Mouse (Mus musculus) urinary bladder, postnatal 14 days (tissue): ENCODE measurements at regions not wholly inside any gene's neighbourhood (a gene's known extent, or its start where the extent isn't known, plus 50 kb on each side); places are given as distances from the start of the nearest gene placed in this dataset.

Experiments
- DNase-seq: peaks from one replicate; pipeline ENCODE4 v3.0.0; 2021; ENCODE audit warnings: low spot score

- no peak for DNase-seq
These were observed 313.3 kb downstream of the Cog6 start for GRCm38 (mm10) chr3:52703751-52704150.

- DNase-seq: no peak
These were observed 314.1 kb downstream of the Cog6 start for GRCm38 (mm10) chr3:52702962-52703361.

GRCm38 (mm10) chr3:52701601-52702000 is 315.4 kb downstream of the Cog6 start:
- DNase-seq: no peak

- no peak for DNase-seq
These were observed 323.2 kb downstream of the Cog6 start for GRCm38 (mm10) chr3:52693813-52694212.

GRCm38 (mm10) chr3:52685434-52686181 is 331.4 kb downstream of the Cog6 start:
- peak; percentile 56 for DNase-seq

- no peak for DNase-seq
These were observed 336.1 kb downstream of the Cog6 start for GRCm38 (mm10) chr3:52680824-52681388.

GRCm38 (mm10) chr3:52676886-52677670 is 340.0 kb downstream of the Cog6 start:
- DNase-seq: peak; percentile 24

- DNase-seq: no peak
These were observed 346.4 kb downstream of the Cog6 start for GRCm38 (mm10) chr3:52670628-52671028.

GRCm38 (mm10) chr3:52663161-52663602 is 353.9 kb downstream of the Cog6 start:
- peak; percentile 46 for DNase-seq

GRCm38 (mm10) chr3:52662164-52662908 is 354.7 kb downstream of the Cog6 start:
- no peak for DNase-seq

GRCm38 (mm10) chr3:52653006-52653405 is 364.0 kb downstream of the Cog6 start:
- DNase-seq: no peak

GRCm38 (mm10) chr3:52652476-52652870 is 364.6 kb downstream of the Cog6 start:
- no peak for DNase-seq

- DNase-seq: no peak
These were observed 365.1 kb downstream of the Cog6 start for GRCm38 (mm10) chr3:52651862-52652475.

GRCm38 (mm10) chr3:52650071-52650470 is 367.0 kb downstream of the Cog6 start:
- no peak for DNase-seq

GRCm38 (mm10) chr3:52648836-52649500 is 368.1 kb downstream of the Cog6 start:
- DNase-seq: no peak

GRCm38 (mm10) chr3:52647900-52648299 is 369.1 kb downstream of the Cog6 start:
- DNase-seq: no peak

GRCm38 (mm10) chr3:52647161-52647692 is 369.8 kb downstream of the Cog6 start:
- DNase-seq: no peak

GRCm38 (mm10) chr3:52645156-52645555 is 371.9 kb downstream of the Cog6 start:
- DNase-seq: no peak

- no peak for DNase-seq
These were observed 372.6 kb downstream of the Cog6 start for GRCm38 (mm10) chr3:52644178-52645128.

GRCm38 (mm10) chr3:52643796-52644177 is 373.2 kb downstream of the Cog6 start:
- DNase-seq: no peak
